Mouse (Mus musculus): ENCODE measurements around the gene Tfrc.

DNA sequence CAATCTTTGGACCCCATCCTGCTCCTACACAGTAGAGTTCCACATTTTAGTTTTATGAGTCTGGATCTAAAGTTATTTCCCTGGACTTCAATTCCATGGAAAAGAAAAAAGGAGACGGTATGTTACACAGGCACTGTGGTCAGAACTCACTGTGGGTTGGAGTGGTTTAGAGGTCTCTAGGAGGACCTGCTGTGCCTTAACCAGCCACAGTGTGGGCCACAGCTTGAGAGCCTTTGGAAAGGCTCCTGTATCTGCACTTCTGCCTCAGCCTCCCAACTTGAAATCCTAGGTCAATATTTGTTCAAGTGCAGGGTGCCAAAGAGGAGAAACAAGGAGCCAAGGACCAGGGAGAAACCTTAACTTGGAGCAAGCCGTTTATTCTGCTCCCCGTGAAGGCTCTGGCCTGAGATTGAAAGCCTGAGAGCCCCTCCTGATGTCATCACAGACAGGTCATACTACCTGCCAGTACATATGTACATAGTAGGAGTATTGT, 6.5 kb upstream of the Tfrc start:
- TF ChIP-seq POLR2A (IDR thresholded peaks at IDR 0.05; ENCODE audit: low read depth, low read length) (no peak), CTCF (conservative IDR thresholded peaks at IDR 0.05; ENCODE audit: insufficient read depth, insufficient read length, low read depth, low read length) (no peak)

All from kidney, adult 2 months (tissue).